Mouse (Mus musculus): ENCODE measurements around the gene Akap8l. TPM values are rescaled to one million over a fixed set of nuclear protein-coding genes. Genes with fewer than 3 reads are reported as not detected.

Akap8l gene
- total and polyA plus RNA-seq, 3 experiments, result 40.0 to 63.8 TPM; not detected in 1

- Histone ChIP-seq H3K79me2 (ENCODE audit: control insufficient read depth, insufficient read depth, low read length, poor library complexity) (peaks cover 3% of the 10 kb centered on the region), H3K9ac (ENCODE audit: control insufficient read depth, low read depth, low read length, poor library complexity, severe bottlenecking) (no peak overlapping the region), H3K27me3 (ENCODE audit: control insufficient read depth in 1 of 2, insufficient read depth in 2 of 2, low read length in 2 of 2) (no peaks in the 10 kb centered on the region), H3K9me3 (replicated peaks; ENCODE audit: insufficient read depth, low read length) (no peaks in the 10 kb centered on the region), H3K27ac (ENCODE audit: control insufficient read depth, low read depth, low read length) (no peak overlapping the region), H3K36me3 (ENCODE audit: control insufficient read depth in 1 of 2, insufficient read depth in 2 of 2, low read length in 2 of 2) (peaks cover 2% of the 10 kb centered on the region in 2 experiments; a peak in 3 of 4 replicates), H3K4me1 (ENCODE audit: control insufficient read depth in 1 of 2, insufficient read depth in 2 of 2, low read length in 2 of 2) (peaks cover 0 to 4% of the 10 kb centered on the region in 2 experiments; a peak in 2 of 4 replicates), H3K4me3 (ENCODE audit: control insufficient read depth in 1 of 2, insufficient read depth in 1 of 2, low read depth in 2 of 2, low read length in 2 of 2) (no peak overlapping the region)
- TF ChIP-seq NELFE (IDR thresholded peaks at IDR 0.05; ENCODE audit: low read depth, low read length) (no peak), CTCF (IDR thresholded peaks at IDR 0.05 in 2 of 3, conservative IDR thresholded peaks at IDR 0.05 in 1 of 3; ENCODE audit: control insufficient read depth in 1 of 3, insufficient read depth in 1 of 3, low read depth in 2 of 3, low read length in 3 of 3, poor library complexity in 1 of 3, severe bottlenecking in 1 of 3) (no peak), BHLHE40 (IDR thresholded peaks at IDR 0.05; ENCODE audit: borderline replicate concordance, low read depth, low read length) (no peak), ZMIZ1 (IDR thresholded peaks at IDR 0.05; ENCODE audit: low read depth, low read length) (no peak), USF1 (IDR thresholded peaks at IDR 0.05; ENCODE audit: low read depth, low read length) (no peak), NRF1 (IDR thresholded peaks at IDR 0.05; ENCODE audit: insufficient read depth, low read depth, low read length, poor library complexity, severe bottlenecking) (no peak), SIN3A (IDR thresholded peaks at IDR 0.05; ENCODE audit: low read length) (no peak), TBP (IDR thresholded peaks at IDR 0.05; ENCODE audit: low read depth, low read length) (no peak), E2F4 (IDR thresholded peaks at IDR 0.05; ENCODE audit: borderline replicate concordance, low read depth, low read length) (no peak), MAX (IDR thresholded peaks at IDR 0.05; ENCODE audit: low read length) (no peak), ETS1 (IDR thresholded peaks at IDR 0.05; ENCODE audit: low read depth, low read length) (no peak), RAD21 (IDR thresholded peaks at IDR 0.05; ENCODE audit: low read depth, low read length) (no peak), POLR2AphosphoS5 (IDR thresholded peaks at IDR 0.05; ENCODE audit: borderline replicate concordance, low read depth, low read length) (no peak), MAFK (IDR thresholded peaks at IDR 0.05; ENCODE audit: borderline replicate concordance, low read depth, low read length) (no peak), POLR2A (IDR thresholded peaks at IDR 0.05; ENCODE audit: control insufficient read depth in 1 of 2, insufficient read depth in 1 of 2, low read depth in 1 of 2, low read length in 2 of 2, poor library complexity in 1 of 2) (no peak), UBTF (IDR thresholded peaks at IDR 0.05; ENCODE audit: borderline replicate concordance, insufficient read depth, low read depth, low read length) (no peak), ZKSCAN1 (IDR thresholded peaks at IDR 0.05; ENCODE audit: low read depth, low read length) (no peak), CHD1 (IDR thresholded peaks at IDR 0.05; ENCODE audit: low read depth, low read length) (no peak), MYC (IDR thresholded peaks at IDR 0.05; ENCODE audit: low read depth, low read length) (no peak)
- no peak for DNase-seq (ENCODE audit: low read depth, low spot score)
These were observed 4.6 kb upstream of the Akap8l start for GRCm38 (mm10) chr17:32355031-32355430.

GRCm38 (mm10) chr17:32354211-32354610 is 3.8 kb upstream of the Akap8l start:
- Histone ChIP-seq H3K27ac (ENCODE audit: control insufficient read depth, low read depth, low read length) (no peak overlapping the region), H3K4me1 (ENCODE audit: control insufficient read depth in 1 of 2, insufficient read depth in 2 of 2, low read length in 2 of 2) (peaks cover 1 to 6% of the 10 kb centered on the region in 2 experiments; a peak in 3 of 4 replicates), H3K27me3 (ENCODE audit: control insufficient read depth in 1 of 2, insufficient read depth in 2 of 2, low read length in 2 of 2) (no peaks in the 10 kb centered on the region), H3K79me2 (ENCODE audit: control insufficient read depth, insufficient read depth, low read length, poor library complexity) (peaks cover 7% of the 10 kb centered on the region), H3K9me3 (replicated peaks; ENCODE audit: insufficient read depth, low read length) (no peaks in the 10 kb centered on the region), H3K4me3 (ENCODE audit: control insufficient read depth in 1 of 2, insufficient read depth in 1 of 2, low read depth in 2 of 2, low read length in 2 of 2) (no peak overlapping the region), H3K9ac (ENCODE audit: control insufficient read depth, low read depth, low read length, poor library complexity, severe bottlenecking) (no peak overlapping the region), H3K36me3 (ENCODE audit: control insufficient read depth in 1 of 2, insufficient read depth in 2 of 2, low read length in 2 of 2) (peaks cover 2 to 4% of the 10 kb centered on the region in 2 experiments; a peak in 3 of 4 replicates)
- no peak for DNase-seq (ENCODE audit: low read depth, low spot score)
- TF ChIP-seq MYC (IDR thresholded peaks at IDR 0.05; ENCODE audit: low read depth, low read length) (no peak), EP300 (IDR thresholded peaks at IDR 0.05; ENCODE audit: low read depth in 1 of 2, low read length in 2 of 2) (no peak), GABPA (IDR thresholded peaks at IDR 0.05; ENCODE audit: low read depth, low read length) (no peak), USF2 (IDR thresholded peaks at IDR 0.05; ENCODE audit: borderline replicate concordance in 1 of 2, insufficient read depth in 1 of 2, low read depth in 1 of 2, low read length in 2 of 2) (no peak), NRF1 (IDR thresholded peaks at IDR 0.05; ENCODE audit: insufficient read depth, low read depth, low read length, poor library complexity, severe bottlenecking) (no peak), TBP (IDR thresholded peaks at IDR 0.05; ENCODE audit: low read depth, low read length) (no peak), MAFK (IDR thresholded peaks at IDR 0.05; ENCODE audit: borderline replicate concordance, low read depth, low read length) (no peak), ZMIZ1 (IDR thresholded peaks at IDR 0.05; ENCODE audit: low read depth, low read length) (no peak), MEF2A (IDR thresholded peaks at IDR 0.05; ENCODE audit: extremely low read depth, insufficient replicate concordance, low read depth, low read length, poor library complexity, severe bottlenecking) (no peak), USF1 (IDR thresholded peaks at IDR 0.05; ENCODE audit: low read depth, low read length) (no peak), MYB (IDR thresholded peaks at IDR 0.05; ENCODE audit: low read depth, low read length) (no peak), RAD21 (IDR thresholded peaks at IDR 0.05; ENCODE audit: low read depth, low read length) (no peak), RCOR1 (IDR thresholded peaks at IDR 0.05; ENCODE audit: low read depth, low read length) (no peak), ZKSCAN1 (IDR thresholded peaks at IDR 0.05; ENCODE audit: low read depth, low read length) (no peak), NELFE (IDR thresholded peaks at IDR 0.05; ENCODE audit: low read depth, low read length) (no peak), CHD2 (IDR thresholded peaks at IDR 0.05; ENCODE audit: low read length) (no peak), HCFC1 (IDR thresholded peaks at IDR 0.05; ENCODE audit: low read depth, low read length) (no peak)
